Mouse (Mus musculus): ENCODE data around the gene BC049730.
"Not testable (repeated sequence)": the region's sequence is repeated elsewhere in the genome, so short reads cannot be mapped to it uniquely, and the experiment has no call there.

The BC049730 gene

DNA sequence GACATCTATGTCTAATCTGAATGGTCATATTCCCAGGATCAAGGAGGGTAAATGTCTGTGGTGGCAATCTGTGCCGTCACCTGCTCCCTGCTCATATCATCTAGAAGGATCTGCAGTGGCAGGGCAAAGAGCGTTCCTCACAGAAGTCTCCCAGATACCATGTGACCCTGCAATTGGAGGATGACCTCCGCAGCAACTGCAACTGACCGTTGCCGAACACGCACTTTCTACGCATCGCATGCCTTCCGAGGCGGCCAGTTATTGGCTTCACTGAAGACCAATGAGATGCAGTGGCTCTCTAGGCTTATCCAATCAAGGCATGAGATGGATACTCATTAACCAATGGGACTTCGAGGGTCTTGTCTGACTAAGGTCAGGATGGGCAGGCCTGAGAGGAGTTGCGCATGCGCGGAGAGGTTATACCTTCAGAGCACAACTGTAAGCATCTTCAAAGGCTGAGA lies at the start of gene BC049730:
Gene BC049730, plus strand, starts transcription at position 411 of the 461 bp plus-strand sequence.
- DNase-seq (ENCODE audit: low spot score in 2 of 2), result no peak

DNA sequence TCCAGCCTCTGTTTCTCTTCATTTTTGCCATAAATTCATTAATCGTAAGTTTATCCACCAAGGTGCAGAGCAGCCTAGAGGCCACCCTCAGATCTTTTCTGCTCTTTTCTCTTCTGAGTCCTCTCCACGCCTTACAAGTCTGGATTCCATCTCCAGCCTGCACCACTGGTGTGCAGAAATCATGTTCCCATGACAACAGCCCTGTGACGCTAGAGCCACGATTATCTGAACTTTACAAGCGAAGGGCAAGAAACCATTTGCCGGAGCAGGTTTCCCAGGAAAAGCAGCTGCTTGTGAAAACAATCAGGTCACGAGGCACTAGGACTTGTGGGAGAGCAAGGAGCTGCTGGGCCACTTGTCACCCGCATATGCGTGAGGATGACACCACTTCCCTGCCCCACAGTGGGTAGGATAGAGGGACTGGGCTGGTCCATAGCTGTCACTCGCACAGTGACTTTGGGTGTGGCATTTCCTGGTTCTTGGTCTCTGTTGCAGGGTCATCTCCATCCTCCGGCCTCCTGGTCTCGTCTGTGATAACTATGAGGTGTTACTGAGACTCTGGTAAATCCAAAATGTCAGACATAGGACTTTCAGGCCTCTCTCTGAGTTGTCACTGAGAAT lies 49.2 kb upstream of the BC049730 start:
- no peak for DNase-seq (ENCODE audit: low spot score in 2 of 2)

DNA sequence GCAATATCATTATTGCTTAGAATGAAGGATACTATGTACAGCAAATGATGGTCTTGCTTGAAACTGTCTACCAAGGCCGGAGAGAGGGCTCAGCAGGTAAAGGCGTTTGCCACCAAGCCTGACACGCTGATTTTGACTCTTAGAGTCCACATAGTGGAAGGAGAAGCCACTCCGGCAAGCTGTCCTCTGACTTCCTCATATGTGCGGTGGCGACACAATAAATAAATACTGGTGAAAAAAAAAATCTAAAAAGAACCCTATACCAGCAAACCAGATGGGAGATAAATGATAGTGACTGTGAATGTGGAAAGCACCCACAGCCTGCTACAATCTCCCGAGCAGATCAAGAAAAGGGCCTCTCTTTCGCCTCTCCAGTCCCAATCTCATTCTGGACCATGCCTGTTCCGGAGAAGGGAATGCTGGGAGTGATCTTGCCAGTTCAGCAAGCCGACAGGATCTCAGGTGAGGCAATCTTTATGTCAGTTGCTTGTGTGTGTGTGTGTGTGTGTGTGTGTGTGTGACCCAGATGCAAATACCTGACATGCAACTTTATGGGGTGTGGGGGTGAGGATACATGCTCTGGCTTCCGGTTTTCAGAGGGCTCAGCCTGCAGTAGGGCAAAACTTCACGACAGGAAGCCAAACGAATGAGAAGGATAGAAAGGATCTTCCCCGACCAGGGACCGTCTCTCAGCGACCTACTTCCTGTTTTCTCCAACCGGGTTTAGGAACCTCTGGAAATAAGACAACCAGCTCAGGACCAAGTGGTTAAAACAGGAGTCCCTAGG lies 47.7 kb upstream of the BC049730 start:
- DNase-seq (ENCODE audit: low spot score in 2 of 2), result no peak

DNA sequence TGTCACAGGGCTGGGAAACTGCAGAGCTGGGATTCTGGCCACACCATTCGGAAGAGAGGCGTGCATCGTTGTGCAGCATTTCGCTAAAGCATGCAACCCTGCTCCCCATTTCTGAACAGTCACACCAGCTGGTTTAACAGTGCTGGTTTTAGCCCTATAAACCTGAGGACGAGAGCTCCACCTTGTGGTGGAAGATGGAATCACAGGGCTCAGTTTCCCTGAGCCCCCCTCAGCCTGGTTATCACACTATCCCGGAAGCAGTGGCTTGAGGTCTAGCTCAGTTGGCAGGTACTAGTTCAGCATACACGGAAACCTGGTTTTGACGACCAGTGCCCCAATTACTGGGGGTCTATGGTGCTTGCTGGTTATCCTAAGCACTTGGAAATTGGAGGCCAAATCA lies 46.5 kb upstream of the BC049730 start:
- DNase-seq (ENCODE audit: low spot score in 2 of 2), result peak in 1 of 2 experiments; percentile 42

DNA sequence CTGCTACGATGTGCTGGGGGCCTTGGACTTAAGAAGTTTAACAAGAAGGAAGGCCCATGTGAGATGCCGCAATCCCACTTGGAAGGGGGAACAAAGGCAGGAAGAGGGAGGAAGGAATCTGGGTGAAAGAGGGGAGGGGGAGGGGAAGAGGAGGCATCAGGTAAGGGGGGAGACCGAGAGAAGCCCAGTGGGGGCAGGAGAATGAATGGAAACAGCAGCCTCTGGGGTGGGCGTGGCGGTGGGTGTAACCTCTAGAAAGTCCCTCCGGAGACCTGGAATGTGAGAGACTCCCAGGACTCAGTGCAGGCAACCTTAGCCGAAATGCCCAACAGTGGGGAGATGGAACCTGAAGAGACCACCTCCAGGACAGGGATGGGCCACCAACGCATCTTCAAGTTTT lies 44.7 kb upstream of the BC049730 start:
- DNase-seq (ENCODE audit: low spot score in 2 of 2), result no peak

DNA sequence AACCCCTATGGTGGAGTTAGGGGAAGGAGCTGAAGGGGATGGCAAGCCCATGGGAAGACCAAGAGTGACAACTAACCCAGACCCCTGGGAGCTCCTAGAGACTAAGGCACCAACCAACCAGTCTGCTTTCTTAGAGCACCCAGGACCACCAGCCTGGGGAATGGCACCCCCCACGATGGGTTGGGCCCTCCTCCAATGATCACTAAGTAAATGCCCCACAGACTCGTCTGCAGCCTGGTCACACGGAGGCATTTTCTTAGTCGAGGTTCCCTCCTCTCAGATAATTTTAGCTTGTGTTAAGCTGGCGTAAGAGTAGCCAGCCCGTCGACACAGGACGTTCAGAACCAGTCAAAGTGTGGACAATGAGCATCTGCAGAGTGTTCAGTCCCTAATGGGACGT lies 44.1 kb upstream of the BC049730 start:
- no peak for DNase-seq (ENCODE audit: low spot score in 2 of 2)

DNA sequence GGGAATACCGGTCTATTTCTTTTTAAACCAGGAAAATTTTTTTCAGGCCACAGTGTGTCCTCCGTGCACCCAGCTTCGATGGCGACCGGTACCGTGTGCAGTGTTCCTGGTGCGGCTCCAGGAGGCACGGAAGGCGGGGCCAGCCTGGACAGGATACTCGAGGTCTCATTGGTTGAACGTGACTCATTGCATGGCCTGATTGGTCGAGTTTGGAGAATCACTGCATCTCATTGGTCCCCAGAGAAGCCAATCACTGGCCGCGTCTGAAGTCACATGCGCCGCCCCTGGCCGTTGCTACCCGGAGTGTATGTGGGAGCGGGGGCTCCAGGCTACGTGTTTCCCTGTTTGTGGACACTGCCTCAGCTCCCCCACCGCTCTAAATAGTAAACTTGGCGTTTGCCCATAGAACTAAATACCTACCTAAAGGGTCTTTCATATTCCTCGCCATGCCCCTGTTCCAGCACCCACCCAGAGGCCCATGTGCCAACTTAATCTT lies 37.0 kb upstream of the BC049730 start:
- no peak for DNase-seq (ENCODE audit: low spot score in 2 of 2)

DNA sequence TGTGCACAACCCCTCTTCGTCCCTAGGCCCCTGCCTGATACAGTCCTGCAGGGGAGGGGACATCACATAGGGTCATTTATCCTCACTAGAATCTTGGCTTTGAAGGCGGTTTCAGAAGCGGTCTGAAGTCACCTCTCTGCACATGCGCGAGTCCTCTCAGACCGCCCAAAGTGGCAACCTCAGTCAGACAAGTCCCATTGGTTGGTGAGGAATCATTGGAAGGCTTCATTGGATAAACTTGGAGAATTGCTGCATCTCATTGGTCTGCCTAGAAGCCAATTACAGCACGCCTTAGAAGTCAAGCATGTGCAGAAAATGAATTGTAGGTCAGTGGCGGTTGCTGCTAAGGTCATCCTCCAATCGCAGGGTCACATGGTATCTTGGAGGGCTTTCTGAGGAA lies 32.5 kb upstream of the BC049730 start, which contains the start of gene Tex101:
Gene Tex101, minus strand, starts transcription at position 101 of the 400 bp plus-strand sequence.
- no peak for DNase-seq (ENCODE audit: low spot score in 2 of 2)

DNA sequence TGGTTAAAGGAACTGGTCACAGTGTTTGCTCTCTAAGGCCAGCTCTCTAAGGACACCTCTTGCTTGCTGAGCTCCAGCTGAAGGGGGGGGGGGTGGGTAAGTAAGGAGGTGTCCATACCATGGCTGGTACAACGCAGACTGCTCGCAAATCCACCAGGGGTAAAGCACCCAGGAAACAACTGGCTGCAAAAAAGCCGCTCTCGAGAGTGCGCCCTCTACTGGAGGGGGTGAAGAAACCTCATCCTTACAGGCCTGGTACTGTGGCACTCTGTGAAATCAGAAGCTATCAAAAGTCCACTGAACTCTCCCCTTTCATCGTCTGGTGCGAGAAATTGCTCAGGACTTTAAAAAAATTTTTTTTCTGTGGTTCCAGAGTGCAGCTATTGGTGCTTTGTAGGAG lies 24.9 kb upstream of the BC049730 start:
- not testable (repeated sequence) for DNase-seq (ENCODE audit: low spot score in 2 of 2)

DNA sequence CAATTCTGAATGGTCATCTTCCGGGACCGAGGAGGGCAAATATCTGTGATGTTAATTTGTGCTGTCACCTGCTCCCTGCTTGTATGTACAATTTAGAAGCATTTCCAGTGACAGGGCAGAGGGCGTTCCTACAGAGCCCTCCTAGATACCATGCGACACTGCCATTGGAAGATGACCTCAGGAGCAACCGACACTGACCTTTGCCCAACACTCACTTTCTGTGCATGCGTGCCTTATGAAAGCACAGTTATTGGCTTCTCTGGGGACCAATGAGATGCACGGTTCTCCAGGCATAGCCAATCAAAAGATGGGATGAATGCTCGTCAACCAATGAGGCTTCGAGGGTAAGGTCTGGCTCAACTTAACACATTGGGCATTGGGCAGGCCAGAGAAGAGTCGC lies 21.5 kb upstream of the BC049730 start:
- DNase-seq (ENCODE audit: low spot score in 2 of 2), result not testable (repeated sequence)

DNA sequence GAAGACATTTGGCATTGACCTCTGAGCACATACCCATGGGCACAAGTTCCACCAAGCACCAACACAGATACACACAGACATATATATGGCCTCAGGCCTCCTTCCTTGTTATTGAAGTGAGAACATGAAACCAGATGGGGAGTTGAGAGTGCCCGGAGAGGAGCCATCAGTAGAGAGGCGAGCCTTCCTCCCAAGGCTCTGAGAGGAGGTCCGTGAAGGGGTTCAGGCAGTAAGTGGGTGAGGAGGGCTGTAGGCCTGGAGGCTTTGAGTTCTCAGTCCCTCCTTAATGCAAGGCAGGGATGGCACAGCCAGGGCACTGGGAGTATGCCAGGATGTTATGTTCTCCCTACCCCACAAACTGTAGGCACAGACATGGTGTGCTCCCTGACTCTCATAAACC lies 16.3 kb upstream of the BC049730 start:
- not testable (repeated sequence) for DNase-seq (ENCODE audit: low spot score in 2 of 2)

DNA sequence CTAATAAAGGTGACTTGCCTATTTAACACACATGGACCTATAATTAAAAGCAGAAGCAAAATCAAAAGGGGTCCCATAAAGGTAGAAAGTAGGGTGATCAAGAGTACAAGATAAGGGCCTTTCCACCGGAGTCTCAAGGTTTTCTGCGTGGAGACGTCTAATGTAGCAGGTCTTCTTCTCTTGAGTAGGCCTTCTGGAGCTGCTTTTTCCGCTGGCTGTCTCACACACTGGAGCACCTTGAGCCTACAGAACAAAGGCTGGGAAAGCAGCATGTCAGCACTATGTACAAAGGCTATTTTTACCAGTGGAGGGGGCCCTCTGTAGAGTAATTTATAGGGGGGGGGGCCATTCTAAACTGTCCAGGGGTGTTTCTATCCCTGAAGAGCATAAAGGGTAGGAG lies 11.2 kb upstream of the BC049730 start:
- DNase-seq (ENCODE audit: low spot score in 2 of 2), result not testable (repeated sequence)

DNA sequence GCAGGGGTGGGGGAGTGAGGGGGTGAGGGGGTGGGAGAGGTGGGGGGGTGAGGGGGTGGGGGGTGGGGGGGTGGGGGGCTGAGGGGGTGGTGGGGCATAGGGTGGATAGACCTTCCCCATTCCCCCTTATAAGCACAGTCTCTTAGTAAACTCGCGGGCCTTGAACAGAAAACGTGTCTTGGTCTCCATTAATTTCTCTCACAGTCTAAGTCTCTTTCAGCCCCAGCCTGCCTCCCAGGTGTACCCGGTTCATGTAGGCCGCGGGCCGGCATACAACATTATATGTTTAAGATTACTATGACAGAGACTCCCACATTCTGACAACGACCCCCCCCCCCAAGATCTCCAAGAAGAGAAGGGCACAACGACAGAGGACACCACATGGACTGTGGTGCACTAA lies 6.2 kb upstream of the BC049730 start:
- not testable (repeated sequence) for DNase-seq (ENCODE audit: low spot score in 2 of 2)

DNA sequence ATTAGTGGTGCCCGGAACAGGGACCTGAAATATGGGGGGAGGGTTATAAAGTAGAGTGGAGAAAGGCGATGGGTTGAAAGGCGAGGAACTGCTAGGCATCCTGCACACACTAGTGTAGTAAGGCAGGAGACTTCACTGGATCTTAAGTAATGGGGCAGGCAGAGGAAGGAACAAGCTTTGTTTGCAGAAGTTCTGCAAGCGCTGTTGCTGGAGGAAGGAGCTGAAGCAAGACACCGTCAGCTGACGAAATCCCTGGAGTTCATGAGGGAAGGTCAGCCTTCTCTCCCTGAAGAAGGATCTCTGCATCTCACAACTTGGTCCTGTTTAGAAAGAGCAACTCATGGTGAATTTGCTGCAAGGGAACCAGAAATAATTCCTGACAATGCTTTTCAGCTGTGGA lies 6.0 kb downstream of the BC049730 start:
- no peak for DNase-seq (ENCODE audit: low spot score in 2 of 2)

DNA sequence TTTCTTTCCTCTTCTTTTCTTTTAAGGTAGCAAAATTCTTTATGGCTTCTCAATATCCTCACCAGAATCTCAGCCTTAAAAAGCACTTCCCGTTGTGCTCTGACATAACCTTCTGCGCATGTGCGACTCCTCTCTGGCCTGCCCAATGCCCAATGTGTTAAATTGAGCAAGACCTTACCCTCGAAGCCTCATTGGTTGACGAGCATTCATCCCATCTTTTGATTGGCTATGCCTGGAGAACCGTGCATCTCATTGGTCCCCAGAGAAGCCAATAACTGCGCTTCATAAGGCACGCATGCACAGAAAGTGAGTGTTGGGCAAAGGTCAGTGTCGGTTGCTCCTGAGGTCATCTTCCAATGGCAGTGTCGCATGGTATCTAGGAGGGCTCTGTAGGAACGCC lies 17.8 kb downstream of the BC049730 start, which contains the start of gene Gm4763:
Gene Gm4763, minus strand, starts transcription at position 101 of the 400 bp plus-strand sequence.
- DNase-seq (ENCODE audit: low spot score in 2 of 2), result not testable (repeated sequence)

DNA sequence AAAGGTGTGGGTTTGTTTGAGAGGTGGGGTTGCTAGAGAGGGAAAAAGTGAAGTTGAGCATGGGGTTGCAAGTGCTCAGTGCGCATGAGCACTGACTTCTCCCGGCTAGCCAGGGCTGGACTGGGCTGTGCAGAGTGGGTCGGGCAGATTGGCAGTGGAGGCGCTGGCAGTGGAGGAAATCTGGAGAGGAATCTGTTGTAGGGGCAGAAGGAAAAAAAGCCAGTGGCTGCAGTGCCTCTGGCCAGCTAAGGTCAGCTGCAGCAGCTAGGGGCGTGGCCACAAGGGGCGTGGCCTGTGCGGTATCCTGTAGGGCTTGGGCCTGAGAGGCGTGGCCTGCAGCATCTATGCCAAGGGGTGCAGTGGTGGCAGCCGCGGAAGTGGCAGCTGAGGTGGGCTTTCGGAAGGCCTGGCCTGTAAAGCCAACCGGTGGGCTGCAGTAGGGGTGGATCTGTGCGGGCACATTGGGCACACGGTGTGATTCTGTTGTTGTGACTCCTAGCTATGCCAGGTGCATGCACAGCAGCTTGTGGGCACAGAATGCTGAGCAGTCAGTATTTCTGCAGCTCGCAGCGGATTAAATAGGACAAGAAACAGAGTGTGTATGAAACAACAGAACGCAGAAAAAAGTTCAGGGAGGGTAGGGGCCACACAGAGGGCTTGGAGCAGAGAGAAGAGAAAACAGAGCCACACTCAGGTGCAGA lies 27.1 kb downstream of the BC049730 start:
- no peak for DNase-seq (ENCODE audit: low spot score in 2 of 2)

DNA sequence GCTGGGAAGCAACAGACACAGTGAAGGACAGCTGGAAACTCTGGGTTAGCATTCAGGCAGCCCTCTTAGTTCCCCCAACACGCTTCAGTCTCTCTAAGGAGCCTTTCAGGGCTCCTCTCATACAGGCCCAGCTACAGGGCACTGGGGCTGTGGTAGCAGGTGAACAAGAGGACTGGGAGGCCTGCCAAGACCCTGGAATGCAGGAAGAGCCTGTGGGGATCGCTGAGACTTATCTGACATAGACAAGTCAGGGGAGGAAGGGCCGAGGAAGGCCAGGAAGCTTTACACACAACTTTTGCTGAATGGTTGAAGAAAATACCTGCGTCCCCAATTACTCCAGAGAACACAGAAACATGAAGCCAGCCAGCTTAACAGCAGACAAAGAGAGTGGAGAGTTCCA lies 41.7 kb downstream of the BC049730 start:
- DNase-seq (ENCODE audit: low spot score in 2 of 2), result no peak

DNA sequence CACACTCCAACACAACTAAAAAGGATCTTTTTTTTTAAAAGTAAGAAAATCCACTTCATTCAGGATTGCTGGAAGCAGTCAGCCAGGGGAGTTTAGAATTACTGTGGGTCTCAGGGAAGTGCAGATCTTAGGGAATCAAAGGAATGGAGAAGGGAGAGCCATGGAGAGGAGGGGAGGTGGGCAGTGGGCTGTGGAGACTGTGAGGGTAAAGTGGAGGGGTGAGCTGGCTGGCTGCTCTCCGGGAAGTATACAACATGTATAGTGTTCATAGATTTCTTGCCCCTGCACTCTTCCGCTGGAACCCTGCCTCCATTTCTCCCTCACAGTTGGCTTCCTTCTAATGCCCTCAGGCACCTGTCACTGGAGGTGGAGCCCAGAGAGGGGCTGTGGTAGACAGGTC lies 42.6 kb downstream of the BC049730 start:
- no peak for DNase-seq (ENCODE audit: low spot score in 2 of 2)

DNA sequence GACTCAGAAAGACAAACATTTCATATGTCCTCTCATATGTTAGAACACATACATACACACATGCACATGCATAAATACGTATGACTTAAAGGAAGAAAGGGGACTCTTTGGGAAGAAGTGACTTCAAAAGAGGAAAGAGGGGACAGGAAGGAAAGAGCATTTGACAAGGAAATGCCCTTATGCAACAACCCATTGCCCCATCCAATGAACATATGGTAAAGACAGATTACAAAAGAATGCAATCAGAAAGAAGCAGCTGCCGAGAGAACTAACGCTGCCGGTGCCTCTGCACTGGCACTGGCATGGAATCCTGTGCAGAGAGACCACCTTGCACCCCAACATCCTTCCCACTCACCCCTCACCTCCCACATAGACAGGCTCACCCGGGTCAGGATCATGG lies 44.4 kb downstream of the BC049730 start:
- DNase-seq (ENCODE audit: low spot score in 2 of 2), result no peak

DNA sequence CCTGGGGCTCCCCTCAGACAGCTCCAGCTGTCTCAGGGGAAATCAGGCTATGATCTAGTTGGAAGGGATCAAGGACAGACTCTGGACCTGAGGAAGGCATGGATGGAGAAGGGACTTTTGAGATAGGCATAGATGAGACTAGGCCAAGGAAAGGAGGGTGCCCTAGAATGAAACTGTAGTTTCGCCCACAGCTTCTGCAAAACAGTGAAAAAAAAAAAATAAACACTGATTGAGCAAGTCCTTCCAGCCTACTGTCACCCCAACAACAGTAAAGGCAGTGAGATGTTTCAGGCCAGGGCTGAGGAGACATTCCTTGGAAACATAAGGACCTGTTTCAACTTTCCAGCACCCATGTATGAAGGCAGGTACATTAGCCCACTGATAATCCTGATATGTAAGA lies 49.5 kb downstream of the BC049730 start:
- DNase-seq (ENCODE audit: low spot score in 2 of 2), result no peak

DNA sequence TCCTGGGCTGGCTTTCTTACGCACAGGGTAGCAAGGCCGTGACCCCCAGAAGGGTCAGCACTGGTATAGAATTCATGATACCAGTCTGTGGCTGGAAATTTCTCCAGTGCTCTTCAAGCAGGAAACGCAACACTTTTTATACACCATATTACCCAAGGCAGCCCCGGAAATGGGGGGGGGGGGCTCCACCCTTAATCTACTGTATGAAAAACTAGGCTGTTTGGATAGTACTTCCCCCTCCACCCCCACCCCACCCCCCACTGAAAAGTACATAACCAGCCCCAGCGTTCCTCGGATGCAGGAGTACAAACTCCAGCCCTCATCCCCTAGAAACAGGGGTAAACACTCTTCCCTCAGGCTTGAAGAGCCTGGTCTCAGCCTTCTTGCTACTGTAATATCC lies 51.2 kb downstream of the BC049730 start, which contains the start of gene Cd177:
Gene Cd177, minus strand, starts transcription at position 101 of the 400 bp plus-strand sequence.
- DNase-seq (ENCODE audit: low spot score in 2 of 2), result no peak

DNA sequence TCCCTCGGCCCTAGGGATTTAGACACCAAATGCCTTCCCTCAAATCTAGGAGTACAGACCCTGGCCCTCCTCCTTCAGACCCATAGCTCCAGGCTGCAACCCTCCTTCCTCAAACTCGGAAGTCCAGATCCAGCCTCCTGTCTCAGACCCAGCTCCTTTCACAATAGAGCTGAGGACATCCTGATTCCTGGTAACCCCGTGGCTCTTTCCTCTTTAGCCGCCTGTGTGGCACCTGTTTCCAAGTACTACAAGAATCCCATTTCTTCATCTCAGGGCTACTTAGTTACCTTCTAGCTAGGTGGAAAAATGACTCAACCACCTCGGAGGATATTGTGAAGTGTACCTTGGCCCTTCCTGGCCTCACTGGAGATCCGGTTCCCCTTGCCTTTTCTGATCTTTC lies 52.1 kb downstream of the BC049730 start:
- DNase-seq (ENCODE audit: low spot score in 2 of 2), result no peak
